Mouse (Mus musculus) naive thymus-derived CD4-positive, alpha-beta T cell, adult 2 months (primary cell): ENCODE results near the gene Zeb2.

ENCODE experiments used
- DNase-seq: peaks from one replicate; pipeline ENCODE4 v3.0.0-alpha.2; 2011; ENCODE audit warnings: low read depth

Zeb2 gene

GRCm38 (mm10) chr2:45112021-45112747 is 5.0 kb downstream of the Zeb2 start:
- no peak for DNase-seq

GRCm38 (mm10) chr2:45111571-45111970 is 5.6 kb downstream of the Zeb2 start:
- DNase-seq = peak; percentile 22

DNA sequence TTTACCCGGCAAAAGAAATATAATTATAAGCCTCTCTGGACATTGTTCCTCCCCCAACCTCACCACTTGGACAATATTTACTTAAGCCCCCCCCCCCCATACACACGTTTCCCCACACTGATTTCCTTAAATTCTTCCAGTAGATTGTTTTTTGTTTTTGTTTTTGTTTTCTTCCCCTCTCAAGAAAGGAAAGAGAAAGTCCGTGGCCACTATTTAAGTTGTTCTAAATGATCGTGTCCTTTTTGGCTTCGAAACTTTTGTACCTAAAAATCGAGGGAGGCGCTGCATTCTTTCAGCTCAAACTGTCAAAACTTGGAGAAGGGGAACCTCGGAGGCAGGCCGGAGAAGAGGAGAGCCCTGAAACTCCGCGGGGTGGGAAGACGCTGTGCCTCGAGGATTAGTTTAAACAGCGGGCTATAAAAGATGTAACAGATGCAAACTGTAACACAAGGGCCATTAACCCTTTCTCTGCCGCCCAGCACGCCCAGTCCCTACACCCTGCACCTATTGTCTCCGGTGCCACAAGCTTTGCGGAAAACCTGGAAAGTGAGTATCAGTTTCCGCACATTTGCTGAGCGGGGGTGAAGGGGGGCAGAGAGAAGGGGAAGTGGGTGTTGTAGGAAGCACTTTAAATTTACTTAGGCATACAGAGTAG is 6.3 kb downstream of the Zeb2 start:
- peak; percentile 36 for DNase-seq

DNA sequence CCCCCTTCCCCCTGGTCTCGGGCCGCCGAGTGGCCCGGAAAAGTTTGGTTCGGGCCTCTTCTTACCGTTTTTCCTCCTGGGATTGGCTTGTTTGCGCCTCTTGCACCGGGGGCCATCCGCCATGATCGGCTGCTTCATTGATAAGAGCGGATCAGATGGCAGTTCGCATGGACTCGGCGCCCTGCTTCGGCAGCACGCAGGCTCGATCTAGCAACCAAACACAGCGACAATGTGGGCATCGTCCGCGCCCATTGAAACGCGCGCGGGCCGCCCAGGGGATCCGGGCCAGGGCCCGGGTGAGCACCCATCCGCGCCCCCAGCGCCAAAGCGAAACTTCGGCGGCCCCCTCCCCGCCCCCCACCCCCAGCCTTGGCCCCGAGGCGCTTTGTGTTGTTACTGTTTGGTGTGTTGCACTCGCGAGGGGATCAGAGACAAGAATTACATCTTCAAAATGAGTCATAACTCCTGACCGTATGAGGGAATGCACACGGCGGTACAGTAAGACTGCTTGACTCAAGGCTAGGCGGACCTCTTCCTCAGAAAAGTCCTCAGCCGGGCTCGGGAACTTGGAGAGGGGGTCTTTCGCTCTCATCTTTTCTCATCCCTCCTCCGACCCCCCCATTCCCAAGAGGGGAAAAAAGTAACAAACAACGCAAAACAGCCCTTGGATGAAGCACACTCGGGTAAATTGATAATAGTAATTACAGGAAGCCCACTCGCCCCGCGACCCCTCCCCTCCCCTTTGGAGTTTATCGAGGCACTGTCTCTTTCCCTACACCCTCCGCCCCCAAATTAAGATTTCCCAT is 7.0 kb downstream of the Zeb2 start:
- peak; percentile 58 for DNase-seq

- peak; percentile 20 for DNase-seq
These were observed 7.8 kb downstream of the Zeb2 start for GRCm38 (mm10) chr2:45109161-45109950.

GRCm38 (mm10) chr2:45108521-45109091 is 8.6 kb downstream of the Zeb2 start:
- peak; percentile 37 for DNase-seq

DNA sequence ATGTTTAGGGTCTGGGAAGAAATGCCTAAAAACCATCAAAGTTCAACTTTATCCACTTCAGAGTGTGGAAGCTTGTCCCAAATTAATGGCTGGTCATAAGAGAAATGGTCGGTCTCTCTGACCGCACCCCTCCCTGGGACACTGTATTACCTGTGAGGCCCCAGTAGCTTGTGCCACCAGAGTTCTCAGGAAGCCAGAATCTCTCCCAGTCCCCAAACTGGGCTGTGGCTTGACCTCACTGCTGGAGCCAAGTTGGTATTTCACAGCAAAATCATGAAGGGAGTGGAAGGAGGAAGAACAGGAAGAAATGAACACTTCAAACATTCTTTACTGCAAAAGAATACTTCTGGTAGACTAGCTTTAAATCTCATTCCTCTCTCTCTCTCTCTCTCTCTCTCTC is 9.6 kb downstream of the Zeb2 start:
- DNase-seq = no peak

GRCm38 (mm10) chr2:45105922-45106851 is 11.0 kb downstream of the Zeb2 start:
- no peak for DNase-seq

GRCm38 (mm10) chr2:45105281-45105721 is 11.9 kb downstream of the Zeb2 start:
- no peak for DNase-seq

- no peak for DNase-seq
These were observed 12.6 kb downstream of the Zeb2 start for GRCm38 (mm10) chr2:45104511-45105055.

DNA sequence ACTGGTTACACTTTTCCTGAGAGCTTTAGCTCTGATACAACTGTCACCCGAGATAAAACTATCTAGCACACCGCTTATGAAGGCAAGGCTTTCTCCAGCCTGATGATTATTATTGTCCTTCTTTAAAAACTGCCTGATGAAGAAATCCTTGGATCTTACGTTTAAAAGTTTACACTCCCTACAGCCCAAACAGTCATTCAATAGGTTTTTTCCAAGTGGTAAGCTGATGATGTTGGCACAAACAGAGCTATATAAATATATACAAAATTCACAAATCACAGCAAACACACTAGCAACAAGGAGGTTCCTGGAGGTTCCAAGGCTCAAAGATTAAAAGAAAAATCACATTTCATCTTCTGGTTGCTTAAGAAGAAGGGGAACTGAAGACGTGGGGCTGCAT is 13.1 kb downstream of the Zeb2 start:
- no peak for DNase-seq

GRCm38 (mm10) chr2:45103021-45103983 is 13.9 kb downstream of the Zeb2 start:
- no peak for DNase-seq

DNA sequence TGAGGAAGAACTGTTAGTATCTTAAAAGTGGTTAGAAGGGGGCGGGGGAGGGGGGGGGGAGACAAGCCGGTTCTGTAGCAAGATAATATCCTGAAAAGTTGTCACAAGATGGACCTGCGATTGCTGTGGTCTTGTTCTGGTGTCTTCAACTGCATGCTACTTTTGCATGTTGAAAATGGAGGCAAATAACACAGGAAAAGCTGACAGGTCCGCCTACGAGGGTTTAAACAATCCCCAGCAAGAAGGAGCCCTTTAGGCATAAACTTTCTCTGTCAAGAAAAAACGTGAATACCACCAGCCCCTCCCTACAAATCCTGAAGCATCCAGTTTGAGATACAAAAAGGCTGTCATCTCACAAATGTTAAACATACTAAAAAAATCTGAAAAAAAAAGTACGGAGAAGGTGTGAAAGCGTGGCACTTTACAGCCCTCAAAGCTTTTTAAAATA is 15.0 kb downstream of the Zeb2 start:
- no peak for DNase-seq

DNA sequence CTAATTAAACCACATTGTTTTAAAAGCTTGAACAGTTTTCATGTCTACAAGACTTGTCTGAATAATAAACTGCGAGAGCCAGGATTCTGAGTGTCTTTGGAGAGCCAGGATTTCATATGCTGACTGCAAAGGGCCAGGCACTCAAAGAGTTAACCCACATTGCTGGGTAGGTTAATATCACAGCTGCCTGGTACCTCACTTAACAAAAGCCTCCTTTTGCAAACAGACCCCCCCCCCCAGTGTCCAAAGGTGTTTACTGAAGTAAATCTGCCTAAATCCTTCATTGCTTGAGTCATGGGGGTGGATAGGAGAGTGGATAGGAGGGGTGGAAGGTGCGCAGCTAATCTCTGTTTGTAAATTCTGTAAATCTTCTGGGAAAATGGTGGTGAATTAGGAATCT is 15.6 kb downstream of the Zeb2 start:
- DNase-seq = no peak

DNA sequence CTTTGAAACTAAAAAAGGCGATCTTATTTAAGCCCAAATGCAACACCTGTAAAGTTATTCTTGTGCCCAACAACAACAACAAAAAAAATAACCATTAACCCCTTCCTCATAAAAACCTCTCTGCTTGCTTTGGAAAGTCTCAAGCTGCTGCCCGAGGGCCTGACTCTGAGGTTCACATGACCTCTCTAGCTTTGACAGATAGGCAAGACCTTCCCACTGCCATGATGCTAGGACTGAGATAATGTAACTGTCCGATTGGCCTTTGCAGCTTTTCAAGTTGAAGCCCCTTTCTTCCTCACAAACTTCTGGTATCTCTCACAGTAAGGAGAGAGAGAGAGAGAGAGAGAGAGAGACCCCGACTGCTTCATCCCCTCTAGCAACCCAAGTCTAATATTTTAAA is 16.2 kb downstream of the Zeb2 start:
- no peak for DNase-seq

DNA sequence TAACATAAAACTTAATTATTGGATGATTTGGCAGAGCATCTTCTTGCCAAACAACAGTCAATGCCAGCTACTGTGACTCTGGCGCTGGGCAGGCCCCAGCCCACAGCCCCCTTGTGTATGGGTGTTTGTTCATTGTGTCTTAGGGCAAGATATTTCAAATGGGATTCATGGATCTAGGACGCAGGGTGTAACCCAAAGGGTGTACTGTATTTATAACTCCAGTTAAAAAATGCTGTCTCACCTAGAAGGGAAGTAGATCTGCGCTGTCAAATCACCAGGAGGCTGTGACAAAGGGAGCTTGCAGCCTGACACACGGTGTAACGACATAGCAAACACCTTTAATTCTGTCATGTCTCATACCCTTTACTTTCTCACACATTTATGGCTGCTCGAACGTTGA is 16.6 kb downstream of the Zeb2 start:
- DNase-seq = no peak

GRCm38 (mm10) chr2:45100017-45100416 is 17.2 kb downstream of the Zeb2 start:
- DNase-seq = no peak

DNA sequence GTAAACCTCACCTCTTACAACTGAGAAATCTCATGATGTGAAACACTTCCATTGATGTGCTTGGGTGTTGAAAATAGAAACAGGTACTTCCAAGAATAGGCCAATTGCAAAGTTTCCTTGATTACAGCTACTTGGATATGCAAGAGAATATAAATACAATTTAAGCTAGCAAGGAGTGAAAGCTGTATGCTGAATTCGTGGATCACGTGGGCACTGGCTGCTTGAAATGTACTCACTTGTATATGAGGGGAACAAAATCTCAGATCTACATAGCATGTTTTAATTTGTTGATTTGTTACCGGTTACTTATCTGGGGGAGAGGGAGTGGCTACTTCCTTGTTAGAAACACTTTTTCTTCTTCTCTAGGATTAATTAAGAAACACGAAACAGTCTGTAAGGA is 18.1 kb downstream of the Zeb2 start:
- DNase-seq = no peak

DNA sequence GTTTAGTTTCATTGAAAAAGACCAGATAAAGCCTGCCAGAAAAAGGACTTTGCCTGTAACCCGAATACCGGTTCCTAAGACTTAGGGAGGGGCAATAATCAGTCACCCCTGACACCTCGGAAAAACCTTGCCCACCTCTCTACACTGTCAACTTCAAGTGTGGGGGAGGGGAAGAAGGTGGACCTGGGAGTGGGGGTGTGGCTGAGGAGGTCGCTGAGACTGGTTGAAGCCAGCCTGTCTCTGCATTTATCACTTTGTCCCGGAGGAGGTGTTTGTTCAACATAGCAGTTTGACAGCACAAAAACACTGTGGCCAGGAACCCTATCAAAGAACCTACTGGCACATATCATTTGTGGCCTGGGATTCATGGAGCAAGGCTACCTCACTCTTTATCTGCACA is 19.2 kb downstream of the Zeb2 start:
- no peak for DNase-seq
